Mouse (Mus musculus): ENCODE data around the gene Gm21885.

- TF ChIP-seq CTCF (IDR thresholded peaks at IDR 0.05; ENCODE audit: borderline replicate concordance, control insufficient read depth, extremely low read depth, insufficient read depth, low read length, poor library complexity) (no peak), POLR2A (IDR thresholded peaks at IDR 0.05; ENCODE audit: control insufficient read depth, extremely low read depth, insufficient read depth, low read length, poor library complexity) (no peak)
Observed at GRCm38 (mm10) chr11:94272960-94273927, 8.4 kb upstream of the Gm21885 start.
